Mouse (Mus musculus) small intestine, adult 10 weeks (tissue): ENCODE measurements around the gene Hrasls. TPM values are rescaled to one million over a fixed set of nuclear protein-coding genes. Genes with fewer than 3 reads are reported as not detected.

Experiments used
- polyA plus RNA-seq: library from polyadenylated mRNA; stranded (reverse); fragments of 350-450 nt; fragmentation: Illumina TruSeq; extraction: RNeasy Lipid Tissue Mini Kit (QIAGEN cat#74804); gene quantifications from one replicate; pipeline ENCODE4 v1.2.3, GENCODE M21; 2014; ENCODE audit warnings: low replicate concordance

The Hrasls gene
- 0.85 TPM for polyA plus RNA-seq

DNA sequence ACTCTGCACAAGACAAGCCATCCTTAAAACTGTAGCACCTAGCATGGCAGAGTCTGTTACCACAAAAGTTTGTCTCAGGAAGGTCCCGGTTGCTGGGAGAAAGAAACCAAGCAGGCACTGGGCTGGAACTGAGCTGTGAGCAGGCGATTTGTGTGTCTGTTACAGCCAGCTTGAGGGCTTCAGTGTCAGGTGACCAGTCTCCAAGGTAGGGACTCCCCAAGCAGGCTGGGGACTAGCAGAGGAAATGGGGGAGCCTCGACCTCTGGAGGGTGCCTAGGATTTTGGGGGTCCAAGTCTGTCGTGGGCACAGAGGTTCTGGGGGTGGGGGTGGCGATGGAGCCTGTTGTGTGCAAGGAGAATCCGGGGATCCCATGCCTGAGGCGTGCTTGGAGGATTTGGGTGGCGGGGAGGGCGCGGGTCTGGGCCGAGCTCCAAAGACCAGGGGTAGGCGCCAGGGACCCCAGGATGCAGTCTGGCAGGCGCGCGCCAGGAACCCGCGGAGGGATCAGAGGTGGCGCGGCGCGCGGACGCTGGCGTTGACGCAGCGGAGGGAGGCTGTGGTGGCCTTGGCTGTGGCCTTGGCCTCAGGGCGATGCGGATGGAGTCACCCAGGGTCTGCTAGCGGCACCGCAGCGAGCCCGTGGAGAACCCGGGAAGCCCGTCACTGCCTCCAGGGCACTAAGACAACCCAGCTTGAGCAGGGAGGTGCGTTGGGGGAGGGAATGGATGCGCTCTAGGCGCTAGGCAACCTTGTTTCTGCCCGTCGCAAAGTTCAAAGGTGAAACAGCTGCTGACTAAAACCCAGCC is at the start of gene Hrasls:
Gene Hrasls, plus strand, starts transcription at position 91 of the 807 bp plus-strand sequence.

Other genes starting within 250 kb of the Hrasls start
- not detected for gene Atp13a5, start 169.0 kb downstream of the Hrasls start, polyA plus RNA-seq